Mouse (Mus musculus): ENCODE data around the gene Isg20. TPM values are rescaled to one million over a fixed set of nuclear protein-coding genes. Genes with fewer than 3 reads are reported as not detected.

Isg20 gene
- polyA plus RNA-seq, 1 experiment, result 1.8 TPM

DNA sequence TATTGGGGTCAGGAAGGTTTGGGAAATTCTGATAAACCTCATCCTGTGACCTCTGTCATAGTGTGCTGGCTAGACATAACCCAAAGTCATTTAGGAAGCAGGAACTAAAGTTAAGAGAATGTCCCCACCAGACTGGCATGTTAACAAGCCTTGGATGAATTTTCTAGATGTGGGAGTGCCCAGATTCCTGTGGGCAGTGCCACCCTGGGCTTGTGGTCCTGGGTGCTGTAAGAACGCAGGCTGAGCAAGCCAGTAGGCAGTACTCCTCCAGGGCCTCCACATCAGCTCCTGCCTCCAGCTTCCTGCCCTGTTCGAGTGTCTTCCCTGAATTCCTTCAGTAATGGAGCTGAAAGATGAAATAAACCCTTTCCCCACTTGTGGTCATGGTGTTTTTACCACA lies 9.0 kb upstream of the Isg20 start:
- no peak for TF ChIP-seq POLR2A (IDR thresholded peaks at IDR 0.05; ENCODE audit: borderline replicate concordance, extremely low read depth, insufficient read depth, insufficient read length, poor library complexity, severe bottlenecking)
- no peak for TF ChIP-seq CTCF (IDR thresholded peaks at IDR 0.05; ENCODE audit: borderline replicate concordance, extremely low read depth, insufficient read depth, insufficient read length)
- DNase-seq (ENCODE audit: low read depth), result no peak

DNA sequence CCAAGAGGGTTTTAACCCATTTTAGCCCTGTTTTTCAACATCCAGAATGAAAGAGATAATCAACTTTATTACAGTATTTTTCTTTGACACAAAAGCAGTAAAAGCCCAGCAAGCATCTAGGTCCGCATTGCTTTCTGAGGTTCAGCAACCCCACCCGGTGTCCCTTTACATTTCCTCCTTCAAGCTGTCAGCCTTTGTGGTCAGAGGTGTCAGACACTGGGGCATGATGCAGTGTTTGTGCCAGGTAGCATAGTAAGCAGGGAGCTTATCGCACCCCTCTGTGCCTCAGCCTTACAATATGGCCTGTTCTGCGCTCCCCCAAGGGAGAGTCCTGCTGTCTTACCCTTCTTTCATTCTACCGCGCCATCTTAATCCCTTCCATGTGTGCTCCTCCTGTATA lies 4.2 kb upstream of the Isg20 start:
- TF ChIP-seq CTCF (IDR thresholded peaks at IDR 0.05; ENCODE audit: borderline replicate concordance, extremely low read depth, insufficient read depth, insufficient read length) (no peak), POLR2A (IDR thresholded peaks at IDR 0.05; ENCODE audit: borderline replicate concordance, extremely low read depth, insufficient read depth, insufficient read length, poor library complexity, severe bottlenecking) (no peak)
- DNase-seq (ENCODE audit: low read depth), result no peak

GRCm38 (mm10) chr7:78910336-78911098 lies 2.7 kb upstream of the Isg20 start:
- peak; percentile 42 for DNase-seq (ENCODE audit: low read depth)
- no peak for TF ChIP-seq CTCF (IDR thresholded peaks at IDR 0.05; ENCODE audit: borderline replicate concordance, extremely low read depth, insufficient read depth, insufficient read length)
- TF ChIP-seq POLR2A (IDR thresholded peaks at IDR 0.05; ENCODE audit: borderline replicate concordance, extremely low read depth, insufficient read depth, insufficient read length, poor library complexity, severe bottlenecking), result no peak

GRCm38 (mm10) chr7:78911209-78911608 lies 2.0 kb upstream of the Isg20 start:
- no peak for DNase-seq (ENCODE audit: low read depth)

GRCm38 (mm10) chr7:78912253-78912973 lies 811 bp upstream of the Isg20 start:
- TF ChIP-seq CTCF (IDR thresholded peaks at IDR 0.05; ENCODE audit: borderline replicate concordance, extremely low read depth, insufficient read depth, insufficient read length) (no peak), POLR2A (IDR thresholded peaks at IDR 0.05; ENCODE audit: borderline replicate concordance, extremely low read depth, insufficient read depth, insufficient read length, poor library complexity, severe bottlenecking) (no peak)
- DNase-seq (ENCODE audit: low read depth), result peak; percentile 58

More at GRCm38 (mm10) chr7:78911209-78911608, 2.0 kb upstream of the Isg20 start:
- TF ChIP-seq POLR2A (IDR thresholded peaks at IDR 0.05; ENCODE audit: borderline replicate concordance, extremely low read depth, insufficient read depth, insufficient read length, poor library complexity, severe bottlenecking) (no peak), CTCF (IDR thresholded peaks at IDR 0.05; ENCODE audit: borderline replicate concordance, extremely low read depth, insufficient read depth, insufficient read length) (no peak)

GRCm38 (mm10) chr7:78913649-78914544 lies 673 bp downstream of the Isg20 start:
- TF ChIP-seq POLR2A (IDR thresholded peaks at IDR 0.05; ENCODE audit: borderline replicate concordance, extremely low read depth, insufficient read depth, insufficient read length, poor library complexity, severe bottlenecking) (no peak), CTCF (IDR thresholded peaks at IDR 0.05; ENCODE audit: borderline replicate concordance, extremely low read depth, insufficient read depth, insufficient read length) (no peak)
- DNase-seq (ENCODE audit: low read depth), result peak; percentile 58

GRCm38 (mm10) chr7:78914545-78914845 lies 1.3 kb downstream of the Isg20 start:
- DNase-seq (ENCODE audit: low read depth), result no peak
- TF ChIP-seq POLR2A (IDR thresholded peaks at IDR 0.05; ENCODE audit: borderline replicate concordance, extremely low read depth, insufficient read depth, insufficient read length, poor library complexity, severe bottlenecking), result no peak
- TF ChIP-seq CTCF (IDR thresholded peaks at IDR 0.05; ENCODE audit: borderline replicate concordance, extremely low read depth, insufficient read depth, insufficient read length), result no peak

DNA sequence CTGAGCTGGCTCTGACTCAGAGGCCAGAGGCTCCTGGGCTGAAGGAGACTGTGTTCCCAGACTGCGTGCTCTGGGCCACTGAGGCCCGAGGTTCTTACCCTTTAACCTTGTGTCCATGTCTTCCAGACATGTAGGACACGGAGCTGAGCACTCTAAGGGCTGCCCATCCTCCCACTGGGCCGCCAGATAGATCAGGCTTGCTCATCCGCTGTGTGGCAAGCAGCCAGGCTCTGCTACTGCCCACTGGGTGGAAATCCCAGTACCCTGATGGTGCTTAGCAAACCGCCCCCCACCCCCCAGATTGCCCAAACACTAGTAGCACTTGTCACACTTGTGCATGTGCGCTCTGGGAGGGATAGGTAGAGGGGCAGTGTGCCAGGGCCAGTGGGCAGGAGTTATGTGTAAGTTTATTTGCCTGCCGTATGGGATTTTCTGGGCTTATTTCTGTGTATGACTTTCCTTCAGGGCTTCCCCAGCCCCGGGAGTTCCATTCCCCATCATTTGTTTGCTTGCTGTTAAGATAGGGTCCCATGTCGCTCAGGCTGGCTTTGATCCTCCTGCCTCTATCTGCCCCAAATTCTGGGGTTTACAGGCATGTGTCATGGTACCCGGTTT lies 1.8 kb downstream of the Isg20 start:
- no peak for TF ChIP-seq CTCF (IDR thresholded peaks at IDR 0.05; ENCODE audit: borderline replicate concordance, extremely low read depth, insufficient read depth, insufficient read length)
- TF ChIP-seq POLR2A (IDR thresholded peaks at IDR 0.05; ENCODE audit: borderline replicate concordance, extremely low read depth, insufficient read depth, insufficient read length, poor library complexity, severe bottlenecking), result no peak

DNA sequence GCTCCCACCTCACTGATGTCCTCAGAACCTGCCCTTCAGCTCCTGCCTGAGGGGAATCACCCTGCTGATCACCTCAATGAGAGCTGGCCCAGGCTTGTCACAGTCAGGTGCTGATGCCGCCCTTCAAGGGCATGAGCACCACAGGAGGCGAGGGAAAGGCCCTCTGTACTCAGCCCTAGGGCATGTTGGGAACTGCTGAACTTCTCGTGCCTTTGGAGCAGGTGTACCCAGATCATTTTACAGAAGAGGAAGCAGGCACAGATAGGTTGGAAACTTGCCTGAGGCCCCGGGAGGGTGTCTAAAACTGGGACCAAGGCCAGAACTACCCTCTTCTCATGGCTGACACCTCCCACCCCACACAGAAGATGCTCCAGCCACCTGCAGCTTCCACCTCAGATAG lies 5.5 kb downstream of the Isg20 start:
- no peak for DNase-seq (ENCODE audit: low read depth)
- TF ChIP-seq POLR2A (IDR thresholded peaks at IDR 0.05; ENCODE audit: borderline replicate concordance, extremely low read depth, insufficient read depth, insufficient read length, poor library complexity, severe bottlenecking) (no peak), CTCF (IDR thresholded peaks at IDR 0.05; ENCODE audit: borderline replicate concordance, extremely low read depth, insufficient read depth, insufficient read length) (no peak)

More for the DNA sequence above, 1.8 kb downstream of the Isg20 start:
- no peak for DNase-seq (ENCODE audit: low read depth)

- TF ChIP-seq POLR2A (IDR thresholded peaks at IDR 0.05; ENCODE audit: borderline replicate concordance, extremely low read depth, insufficient read depth, insufficient read length, poor library complexity, severe bottlenecking) (no peak), CTCF (IDR thresholded peaks at IDR 0.05; ENCODE audit: borderline replicate concordance, extremely low read depth, insufficient read depth, insufficient read length) (no peak)
- DNase-seq (ENCODE audit: low read depth), result no peak
Observed at GRCm38 (mm10) chr7:78922506-78922905, 9.3 kb downstream of the Isg20 start.

DNA sequence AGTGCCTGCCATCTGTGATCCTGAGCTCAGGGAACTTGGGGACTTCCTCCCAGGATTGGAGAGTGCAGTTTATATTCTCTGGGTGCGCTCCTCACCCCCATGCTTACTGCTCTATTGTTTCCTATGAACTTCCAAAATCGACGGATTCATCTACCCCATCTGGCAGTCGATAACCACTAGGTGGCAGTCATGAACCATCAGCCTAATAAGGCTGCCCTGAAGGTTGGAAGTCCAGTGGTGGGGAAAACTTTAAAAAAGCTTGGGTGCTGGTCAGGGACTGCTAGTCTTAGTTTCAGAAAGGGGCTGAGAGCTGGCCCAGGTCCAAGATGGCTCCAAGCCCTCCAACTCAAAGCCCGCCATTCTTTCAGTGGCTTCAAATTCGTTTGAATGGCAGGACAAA lies 11.1 kb downstream of the Isg20 start:
- TF ChIP-seq POLR2A (IDR thresholded peaks at IDR 0.05; ENCODE audit: borderline replicate concordance, extremely low read depth, insufficient read depth, insufficient read length, poor library complexity, severe bottlenecking) (no peak), CTCF (IDR thresholded peaks at IDR 0.05; ENCODE audit: borderline replicate concordance, extremely low read depth, insufficient read depth, insufficient read length) (peak; percentile 92)
- peak; percentile 88 for DNase-seq (ENCODE audit: low read depth)

Measured in brain, embryonic 14.5 days (tissue).